9 mouse cellular contexts compared by ENCODE assay signal in the genomic region with DNA sequence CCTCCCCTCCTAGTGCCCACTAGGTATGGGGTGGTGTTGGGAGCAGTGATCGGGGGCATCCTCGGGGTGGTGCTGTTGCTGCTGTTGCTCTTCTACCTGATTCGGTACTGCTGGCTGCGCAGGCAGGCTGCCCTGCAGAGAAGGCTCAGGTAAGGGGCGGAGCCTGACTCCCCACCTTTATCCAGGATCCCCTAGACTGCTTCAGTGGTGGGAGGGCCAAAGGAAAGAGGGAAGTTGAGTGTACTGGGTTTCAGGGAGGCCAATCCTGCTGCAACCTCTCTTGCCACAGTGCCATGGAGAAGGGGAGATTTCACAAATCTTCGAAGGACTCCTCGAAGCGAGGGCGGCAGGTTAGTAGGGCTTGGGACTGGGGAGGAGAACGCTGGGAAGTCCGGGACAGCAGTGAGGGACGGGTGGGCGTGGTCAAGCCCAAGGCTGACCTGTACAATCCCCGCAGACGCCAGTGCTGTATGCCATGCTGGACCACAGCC. TPM values are rescaled to one million over a fixed set of nuclear protein-coding genes. Genes with fewer than 3 reads are reported as not detected.
DNase-seq lines count a peak whose midpoint lies in the region; ATAC-seq and TF ChIP-seq lines count a peak whose summit lies in the region.
"Had no signal": no experiment of that assay in that cellular context is flagged by ENCODE, and none has a peak within 500 bp of the region (broad histone marks: within the 10 kb centered on the region; RNA-seq: fewer than 3 reads in every experiment).

No protein-coding gene starts in this region.

- ATAC-seq in stomach, embryonic 16.5 days (ENCODE audit: insufficient read depth, low FRiP score) = peak; percentile 82; the same call in 1 of the 2 replicates

- H3K27ac ChIP-seq in heart, adult 2 months = no peak overlapping the region
- no peak overlapping the region for H3K27ac ChIP-seq in cortical plate, adult 2 months (ENCODE audit: insufficient read depth, low read length)
- H3K27ac ChIP-seq in stomach, embryonic 16.5 days (ENCODE audit: low read length) = no peak overlapping the region

- no peak for DNase-seq in heart, adult 2 months
- DNase-seq in heart, adult 8-10 months (ENCODE audit: low spot score) = no peak
- DNase-seq in kidney, adult 18-20 months = peak; percentile 27
- DNase-seq in lung, postnatal 10 days = peak; percentile 33
- no peak for DNase-seq in gastrocnemius, postnatal 4 days (ENCODE audit: low spot score in 2 of 2)
- DNase-seq in thymus, postnatal 10 days (ENCODE audit: low spot score in 2 of 2) = no peak

- H3K4me3 ChIP-seq in heart, adult 2 months = no peak overlapping the region
- H3K4me3 ChIP-seq in cortical plate, adult 2 months (ENCODE audit: insufficient read depth, low read length) = no peak overlapping the region
- peak overlapping the region; percentile 38 for H3K4me3 ChIP-seq in stomach, embryonic 16.5 days (replicated peaks; ENCODE audit: low read length)

- WGBS in heart, adult 2 months = 11% methylated on average over 15 of the region's 15 CpGs
- WGBS in stomach, embryonic 16.5 days = 3% methylated on average over 15 of the region's 15 CpGs

- no peaks in the 10 kb centered on the region for H3K27me3 ChIP-seq in heart, adult 2 months (ENCODE audit: control insufficient read depth, insufficient read depth, low read length)
- H3K27me3 ChIP-seq in stomach, embryonic 16.5 days (ENCODE audit: control insufficient read depth, insufficient read depth, low read length) = no peaks in the 10 kb centered on the region; the same call in 1 of the 2 replicates

- H3K4me2 ChIP-seq in stomach, embryonic 16.5 days (ENCODE audit: low read depth, low read length) = peak overlapping the region; percentile 59

- no peak for TF ChIP-seq EP300 in heart, adult 2 months (IDR thresholded peaks at IDR 0.05; ENCODE audit: insufficient read depth, low read depth, low read length)

- H3K36me3 ChIP-seq in heart, adult 2 months (ENCODE audit: control insufficient read depth, insufficient read depth, low read length) = no peaks in the 10 kb centered on the region
- H3K36me3 ChIP-seq in stomach, embryonic 16.5 days (ENCODE audit: control insufficient read depth, insufficient read depth, low read length) = no peaks in the 10 kb centered on the region

- TF ChIP-seq POLR2A in heart, adult 2 months (IDR thresholded peaks at IDR 0.05; ENCODE audit: insufficient read depth, low read depth, low read length) = no peak
- TF ChIP-seq POLR2A in cortical plate, adult 2 months (IDR thresholded peaks at IDR 0.05; ENCODE audit: extremely low read depth, insufficient read depth, low read length) = no peak

- TF ChIP-seq CTCF in heart, adult 2 months (IDR thresholded peaks at IDR 0.05) = peak; percentile 57
- TF ChIP-seq CTCF in cortical plate, adult 2 months (IDR thresholded peaks at IDR 0.05; ENCODE audit: extremely low read depth, insufficient read depth, low read length) = peak; percentile 8; the same call in 1 of the 2 replicates

- intact Hi-C loops in heart, adult 2 months (cut with DNase I) = no loop called here

- H3K9ac ChIP-seq in heart, adult 2 months (ENCODE audit: low read depth, low read length) = no peak overlapping the region
- peak overlapping the region; percentile 63 for H3K9ac ChIP-seq in stomach, embryonic 16.5 days (ENCODE audit: low read length)

- no peaks in the 10 kb centered on the region for H3K4me1 ChIP-seq in heart, adult 2 months (ENCODE audit: control insufficient read depth, insufficient read depth, low read length)
- H3K4me1 ChIP-seq in cortical plate, adult 2 months (ENCODE audit: control insufficient read depth, insufficient read depth, low read length) = no peaks in the 10 kb centered on the region
- H3K4me1 ChIP-seq in stomach, embryonic 16.5 days (ENCODE audit: control insufficient read depth, insufficient read depth, low read length) = peaks cover 9% of the 10 kb centered on the region; the same call in 1 of the 2 replicates

- H3K9me3 ChIP-seq in stomach, embryonic 16.5 days (replicated peaks; ENCODE audit: control insufficient read depth, low read length) = no peaks in the 10 kb centered on the region

- H3K79me2 ChIP-seq in heart, adult 2 months (replicated peaks; ENCODE audit: control insufficient read depth, insufficient read depth, low read length) = no peaks in the 10 kb centered on the region

RNA-seq across cellular contexts. Expression of gene Mpz, which starts 9.0 kb away (rescaled TPM):
- under 1 TPM in 1 of 2 experiments, not detected in 1; 0.39 TPM for total RNA-seq in heart, adult 2 months (2021)
- polyA plus RNA-seq in heart, adult 2 months (2012; rRNA removed) = 3.2 and 8.0 TPM in 2 replicates
- total RNA-seq in heart, adult 8-10 months (2022) = under 1 TPM in 2 of 4 experiments, not detected in 2; 0.31 to 0.41 TPM
- 0.13 and 0.19 TPM in 2 replicates for polyA plus RNA-seq in cortical plate, adult 2 months (2012; rRNA removed)
- 2.4 and 2.9 TPM in 2 replicates for polyA plus RNA-seq in stomach, embryonic 16.5 days (2015; fragmentation: Nextera tagmentation; extraction: Ambion mirVana)
- 100 to 1,000 TPM; 476 to 539 TPM for total RNA-seq in gastrocnemius, postnatal 4 days (2021)

RNA-seq across cellular contexts. Expression of gene Sdhc, which starts 9.1 kb away (rescaled TPM):
- 1,000 to 10,000 TPM; 1,087 to 1,288 TPM for total RNA-seq in heart, adult 2 months (2021)
- polyA plus RNA-seq in heart, adult 2 months (2012; rRNA removed) = 1,025 and 1,670 TPM in 2 replicates
- total RNA-seq in heart, adult 8-10 months (2022) = 1,000 to 10,000 TPM; 1,259 to 1,304 (median 1,268) TPM
- polyA plus RNA-seq in cortical plate, adult 2 months (2012; rRNA removed) = 219 and 242 TPM in 2 replicates
- 282 and 298 TPM in 2 replicates for polyA plus RNA-seq in stomach, embryonic 16.5 days (2015; fragmentation: Nextera tagmentation; extraction: Ambion mirVana)
- 100 to 1,000 TPM; 458 to 496 TPM for total RNA-seq in gastrocnemius, postnatal 4 days (2021)

RNA-seq across cellular contexts. Expression of gene Pcp4l1, which starts 36.5 kb away (rescaled TPM):
- total RNA-seq in heart, adult 2 months (2021) = 100 to 1,000 TPM; 255 to 283 TPM
- polyA plus RNA-seq in heart, adult 2 months (2012; rRNA removed) = 165 and 190 TPM in 2 replicates
- 100 to 1,000 TPM; 193 to 360 (median 253) TPM for total RNA-seq in heart, adult 8-10 months (2022)
- 109 and 168 TPM in 2 replicates for polyA plus RNA-seq in cortical plate, adult 2 months (2012; rRNA removed)
- 44.3 and 46.4 TPM in 2 replicates for polyA plus RNA-seq in stomach, embryonic 16.5 days (2015; fragmentation: Nextera tagmentation; extraction: Ambion mirVana)
- total RNA-seq in gastrocnemius, postnatal 4 days (2021) = 10 to 100 TPM in 1 of 2 experiments, 1 to 10 TPM in 1; 7.5 to 11.7 TPM
- total RNA-seq: CH12.LX had no signal

RNA-seq across cellular contexts. Expression of gene Cfap126, which starts 45.8 kb away (rescaled TPM):
- under 1 TPM; 0.89 to 0.98 TPM for total RNA-seq in heart, adult 2 months (2021)
- polyA plus RNA-seq in heart, adult 2 months (2012; rRNA removed) = 2.1 and 6.3 TPM in 2 replicates
- total RNA-seq in heart, adult 8-10 months (2022) = 1 to 10 TPM in 1 of 4 experiments, under 1 TPM in 3; 0.60 to 2.0 (median 0.88) TPM
- 2.7 and 4.5 TPM in 2 replicates for polyA plus RNA-seq in cortical plate, adult 2 months (2012; rRNA removed)
- polyA plus RNA-seq in stomach, embryonic 16.5 days (2015; fragmentation: Nextera tagmentation; extraction: Ambion mirVana) = 2.1 and 3.1 TPM in 2 replicates
- total RNA-seq in gastrocnemius, postnatal 4 days (2021) = 1 to 10 TPM in 1 of 2 experiments, not detected in 1; 1.2 TPM

RNA-seq across cellular contexts. Expression of gene Nr1i3, which starts 54.2 kb away (rescaled TPM):
- total RNA-seq in heart, adult 2 months (2021) = not detected
- polyA plus RNA-seq in heart, adult 2 months (2012; rRNA removed) = 0.12 TPM in 1 of 2 replicates, not detected in the other
- not detected for total RNA-seq in heart, adult 8-10 months (2022)
- polyA plus RNA-seq in cortical plate, adult 2 months (2012; rRNA removed) = 0.11 and 0.15 TPM in 2 replicates
- 1.7 and 1.8 TPM in 2 replicates for polyA plus RNA-seq in stomach, embryonic 16.5 days (2015; fragmentation: Nextera tagmentation; extraction: Ambion mirVana)
- total RNA-seq in gastrocnemius, postnatal 4 days (2021) = under 1 TPM in 1 of 2 experiments, not detected in 1; 0.29 TPM

Comparison
In these comparisons a context has a peak if more than half of its experiments do, and no peak if none do; other contexts are left out.
1. DNase-seq: peak in kidney, adult 18-20 months (single experiment) and lung, postnatal 10 days (single experiment); none in heart, adult 2 months (0 of 2), heart, adult 8-10 months (single experiment), gastrocnemius, postnatal 4 days (0 of 2) and thymus, postnatal 10 days (0 of 2).
2. RNA of gene Mpz, which starts 9.0 kb away (total RNA-seq): 476 to 539 TPM in gastrocnemius, postnatal 4 days; 0.39 TPM in heart, adult 2 months and 0.31 to 0.41 TPM in heart, adult 8-10 months; every median in the first group is over 100 times any median in the second.
3. RNA of gene Pcp4l1, which starts 36.5 kb away (total RNA-seq): 255 to 283 TPM in heart, adult 2 months and 193 to 360 TPM in heart, adult 8-10 months; 7.5 to 11.7 TPM in gastrocnemius, postnatal 4 days; every median in the first group is over 10 times any median in the second.